Mouse (Mus musculus) forelimb bud, embryonic 11.5 days (tissue): ENCODE results near the gene Amacr.

Source experiments
- DNase-seq: peaks from one replicate; pipeline ENCODE4 v3.0.0-alpha.2; 2012; ENCODE audit warnings: low read depth, low spot score

The Amacr gene

DNA sequence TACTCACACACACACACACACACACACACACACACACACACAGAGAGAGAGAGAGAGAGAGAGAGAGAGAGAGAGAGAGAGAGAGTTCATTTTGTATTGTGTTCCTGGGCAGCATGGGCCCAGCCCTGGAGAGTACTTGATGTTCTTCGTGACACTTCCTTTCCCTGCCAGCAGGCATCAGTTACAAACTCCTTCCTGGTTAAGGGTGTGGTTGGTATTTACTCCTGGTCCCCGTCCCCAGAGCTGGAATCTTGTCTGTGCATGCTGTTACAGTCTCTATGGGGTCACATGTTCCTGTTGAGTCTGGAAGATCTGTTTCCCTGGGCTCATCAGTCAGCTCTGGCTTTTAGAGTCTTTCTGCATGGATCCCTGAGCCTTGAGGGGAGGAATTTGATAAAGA is 8.9 kb downstream of the Amacr start:
- no peak for DNase-seq

DNA sequence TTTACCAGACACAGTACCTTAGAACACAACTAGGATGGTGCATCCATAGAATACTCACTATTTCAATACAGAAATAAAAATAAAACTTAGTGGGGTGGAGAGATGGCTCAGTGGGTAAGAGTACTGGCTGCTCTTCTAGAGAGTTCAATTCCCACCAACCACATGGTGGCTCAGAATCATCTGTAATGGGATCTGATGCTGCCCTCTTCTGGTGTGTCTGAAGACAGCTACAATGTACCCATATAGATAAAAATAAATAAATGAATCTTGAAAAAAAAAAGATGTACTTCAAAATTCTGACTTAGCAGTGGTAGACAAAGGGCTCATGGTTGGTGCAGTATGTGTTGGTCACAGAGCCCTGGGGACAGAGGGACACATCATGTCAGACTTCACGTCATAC is 10.0 kb downstream of the Amacr start:
- no peak for DNase-seq

DNA sequence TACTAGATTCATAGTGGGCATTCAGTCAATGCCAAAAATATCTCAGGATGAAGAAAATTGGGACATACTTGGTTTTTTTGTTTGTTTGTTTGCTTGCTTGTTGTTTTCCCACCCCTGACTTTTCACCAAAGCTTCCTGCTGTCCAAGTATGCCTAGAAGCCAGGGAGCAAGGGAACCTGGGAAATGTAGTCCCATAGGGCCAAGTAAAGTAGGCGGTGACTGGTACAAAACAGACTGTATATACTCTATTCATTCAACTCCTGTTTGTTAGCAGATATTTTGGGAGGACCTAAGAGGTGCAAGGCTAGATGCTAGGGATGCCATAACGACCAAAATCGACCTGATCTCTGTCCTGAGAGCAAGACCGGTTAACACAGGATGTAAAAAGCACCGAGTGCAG is 18.3 kb downstream of the Amacr start:
- DNase-seq: peak; percentile 5

DNA sequence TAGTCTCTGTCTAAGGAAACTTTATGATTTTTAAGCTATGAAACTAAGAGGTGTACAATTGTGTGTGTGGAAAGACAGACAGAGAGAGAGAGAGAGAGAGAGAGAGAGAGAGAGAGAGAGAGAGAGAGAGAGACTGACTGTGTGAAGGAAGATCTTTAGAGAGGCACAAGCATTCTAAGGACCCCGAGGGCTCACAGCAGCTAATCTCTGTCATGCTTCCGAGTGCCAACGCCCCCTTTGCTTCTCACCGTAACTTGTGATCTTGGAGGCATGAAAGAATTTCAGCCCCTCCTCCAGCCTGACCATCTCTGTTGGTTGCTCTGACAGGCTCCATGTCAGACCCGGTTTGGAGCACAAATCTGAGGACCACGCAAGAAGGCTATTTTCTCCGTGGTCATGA is 18.9 kb downstream of the Amacr start, which contains the start of gene Slc45a2:
Gene Slc45a2, plus strand, starts transcription at position 301 of the 400 bp plus-strand sequence.
- no peak for DNase-seq

DNA sequence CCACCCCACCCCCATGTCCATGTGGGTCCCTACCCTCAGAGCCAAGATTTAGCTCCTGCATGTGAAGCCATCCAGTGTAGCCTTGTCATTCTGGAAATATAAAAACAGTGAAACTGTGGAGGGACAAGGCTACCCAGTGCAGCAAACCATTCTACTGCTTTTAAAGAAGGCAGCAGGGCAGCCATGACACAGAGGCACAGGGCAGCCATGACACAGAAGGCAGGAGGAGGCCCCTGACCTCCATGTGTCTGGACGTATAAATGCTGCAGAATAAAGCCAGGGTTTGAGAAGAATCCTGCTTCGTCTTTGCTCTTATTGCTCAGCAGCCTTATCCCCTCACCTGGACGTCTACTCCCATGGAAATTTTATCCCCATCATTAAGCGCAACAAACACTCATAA is 22.2 kb downstream of the Amacr start:
- DNase-seq: no peak

DNA sequence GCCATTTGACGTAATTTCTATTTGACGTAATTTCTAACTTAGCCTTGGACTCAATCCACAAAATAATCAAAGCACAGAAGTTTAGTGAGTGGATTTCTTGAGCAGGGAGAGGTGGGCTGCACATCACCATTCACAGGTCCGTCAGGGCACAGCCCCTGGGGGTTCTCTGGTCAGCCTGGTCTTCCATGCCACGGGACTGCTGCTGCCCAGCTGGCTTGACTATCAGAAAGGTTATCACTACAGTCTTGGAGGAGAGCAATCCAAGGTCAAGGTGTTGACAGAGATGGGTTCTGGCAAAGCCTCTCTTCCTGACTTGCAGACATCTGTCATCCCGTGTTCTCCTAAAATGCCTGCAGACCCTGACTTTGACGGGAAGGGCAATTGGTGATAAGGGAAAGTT is 23.1 kb downstream of the Amacr start:
- no peak for DNase-seq

DNA sequence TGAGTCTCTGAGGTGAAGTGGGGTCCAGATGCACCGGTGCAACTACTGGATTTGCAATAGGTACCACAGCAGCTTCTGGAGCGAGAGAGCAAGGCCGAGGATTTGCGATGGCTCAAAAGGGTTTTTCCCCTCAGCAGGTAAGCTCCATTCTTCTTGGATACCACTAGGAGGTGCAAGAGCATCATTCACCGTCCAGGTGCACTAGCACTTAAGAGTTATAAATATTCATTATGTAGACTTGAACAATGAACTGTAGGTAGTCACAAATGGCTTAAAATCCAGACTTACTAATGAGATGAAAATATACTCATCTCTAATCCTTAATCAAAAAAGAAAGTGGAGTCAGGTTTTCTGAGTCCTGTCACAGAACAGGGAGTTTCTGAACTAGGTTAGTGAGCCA is 27.2 kb downstream of the Amacr start:
- peak; percentile 35 for DNase-seq

DNA sequence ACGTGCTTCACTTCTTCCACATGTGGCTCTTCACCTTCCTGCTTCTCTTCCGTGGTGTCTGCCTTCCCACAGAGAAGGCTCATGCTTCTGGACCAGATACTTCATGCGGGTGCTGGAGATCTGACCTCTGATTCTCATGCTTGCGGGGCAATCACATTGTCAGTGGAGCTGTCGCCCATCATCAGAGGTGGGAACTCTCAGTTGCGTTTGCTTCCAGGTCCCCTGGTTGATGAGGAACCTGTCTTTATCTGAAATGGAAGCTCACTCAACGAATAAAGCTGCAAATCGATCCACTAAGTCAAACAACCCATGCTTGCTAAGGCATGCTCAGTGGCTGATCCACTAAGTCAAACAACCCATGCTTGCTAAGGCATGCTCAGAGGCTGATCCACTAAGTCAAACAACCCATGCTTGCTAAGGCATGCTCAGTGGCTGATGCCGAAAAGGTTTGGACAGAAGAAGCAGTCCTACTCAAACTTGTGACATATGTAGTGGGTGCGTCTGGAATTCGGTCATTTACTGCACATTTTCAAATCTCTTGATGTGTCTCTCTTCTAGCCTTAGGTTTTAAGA is 29.5 kb downstream of the Amacr start:
- DNase-seq: no peak

DNA sequence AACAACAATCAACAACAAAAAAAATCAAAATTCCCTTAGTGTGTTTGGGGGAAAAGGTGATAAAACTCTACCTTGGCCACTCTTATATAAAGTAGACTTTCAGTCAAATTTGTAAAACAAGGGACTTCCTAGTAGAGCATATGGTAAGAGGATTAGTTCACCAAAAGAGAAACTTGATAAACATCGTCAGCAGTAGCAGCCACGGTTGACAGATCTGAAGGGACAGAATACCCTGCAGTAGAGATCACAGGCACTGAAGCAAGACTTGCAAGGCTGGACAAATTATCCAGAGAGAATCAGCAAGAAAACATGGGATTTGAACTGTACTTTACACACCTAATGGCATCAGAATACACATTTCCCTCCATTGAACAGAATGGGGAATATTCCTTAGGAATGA is 33.4 kb downstream of the Amacr start:
- DNase-seq: no peak

DNA sequence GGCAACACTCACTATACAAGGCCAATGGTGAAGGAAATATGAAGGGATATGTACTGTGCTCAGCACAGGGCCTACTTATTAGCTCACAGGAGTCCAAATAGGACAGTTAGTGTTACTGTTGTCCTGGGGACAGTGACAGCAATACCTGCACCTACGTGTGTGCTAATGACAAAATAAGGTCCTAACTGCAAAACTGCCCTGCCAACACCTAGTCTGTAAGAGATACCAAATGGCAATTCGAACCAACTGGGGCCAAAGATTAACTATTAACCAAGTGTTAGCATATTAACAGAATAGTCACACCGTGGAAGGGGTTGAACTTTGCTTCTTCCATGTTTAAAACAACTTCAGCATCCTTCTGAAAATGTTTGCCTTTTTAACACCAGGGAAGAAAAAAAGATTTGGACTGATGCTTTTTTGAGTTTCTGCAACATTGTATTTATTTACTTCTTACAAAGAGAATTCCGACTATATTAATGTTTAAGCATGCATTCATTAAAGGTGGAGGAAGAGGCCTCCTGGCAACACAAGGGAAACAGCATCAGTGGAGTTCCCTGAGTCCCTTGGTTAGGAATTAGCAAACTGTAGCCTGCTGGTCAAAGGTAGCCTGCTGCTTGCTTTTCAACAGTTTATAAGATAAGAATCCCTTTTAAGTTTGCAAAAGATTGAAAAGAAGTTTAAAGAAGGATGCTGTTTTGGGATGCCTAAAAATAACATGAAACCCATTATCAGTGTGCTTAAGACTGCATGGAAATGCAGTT is 45.4 kb downstream of the Amacr start:
- DNase-seq: no peak

DNA sequence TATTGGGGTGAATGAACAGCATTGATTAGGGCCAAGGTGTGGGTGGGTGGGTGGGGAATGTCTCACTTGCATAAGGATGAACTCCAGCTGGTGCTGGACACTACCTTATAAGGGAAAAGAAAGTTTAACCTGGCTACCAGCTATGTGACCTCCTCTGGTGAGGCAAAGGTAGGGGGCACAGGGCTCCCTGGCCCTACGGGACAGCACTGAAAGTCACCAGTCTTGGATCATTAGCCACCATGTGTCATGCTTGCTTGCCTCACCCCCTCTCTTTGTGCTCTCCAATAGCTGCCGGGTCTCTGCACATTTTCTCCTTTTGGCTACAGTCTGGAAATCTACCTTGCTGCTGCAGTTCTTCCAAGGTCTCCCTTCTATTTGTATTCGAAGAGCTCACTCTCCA is 48.6 kb downstream of the Amacr start:
- no peak for DNase-seq

DNA sequence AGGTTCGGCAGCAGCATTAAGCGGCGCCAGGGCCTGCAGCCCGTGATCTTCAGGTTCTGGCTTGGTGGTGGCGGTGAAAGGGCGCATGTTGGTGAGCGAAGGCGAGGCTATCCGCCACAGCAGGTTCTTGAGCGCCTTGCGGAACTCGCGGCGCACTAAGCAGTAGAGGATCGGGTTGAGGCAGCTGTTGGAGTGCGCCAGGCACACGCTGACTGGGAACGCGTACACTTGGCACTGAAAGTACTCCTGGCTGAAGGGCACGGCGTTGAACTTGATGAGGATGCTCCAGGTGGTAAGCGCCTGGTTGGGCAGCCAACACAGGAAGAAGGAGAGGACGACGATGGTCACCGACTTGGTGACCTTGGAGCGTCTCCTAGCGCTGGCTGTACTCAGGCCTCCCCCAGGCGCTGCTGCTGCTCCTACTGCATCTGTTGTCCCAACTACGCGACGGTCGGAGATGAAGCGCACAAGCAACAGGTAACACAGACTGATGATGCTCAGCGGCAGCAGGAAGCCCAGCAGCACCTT is 54.5 kb downstream of the Amacr start:
- peak; percentile 29 for DNase-seq

DNA sequence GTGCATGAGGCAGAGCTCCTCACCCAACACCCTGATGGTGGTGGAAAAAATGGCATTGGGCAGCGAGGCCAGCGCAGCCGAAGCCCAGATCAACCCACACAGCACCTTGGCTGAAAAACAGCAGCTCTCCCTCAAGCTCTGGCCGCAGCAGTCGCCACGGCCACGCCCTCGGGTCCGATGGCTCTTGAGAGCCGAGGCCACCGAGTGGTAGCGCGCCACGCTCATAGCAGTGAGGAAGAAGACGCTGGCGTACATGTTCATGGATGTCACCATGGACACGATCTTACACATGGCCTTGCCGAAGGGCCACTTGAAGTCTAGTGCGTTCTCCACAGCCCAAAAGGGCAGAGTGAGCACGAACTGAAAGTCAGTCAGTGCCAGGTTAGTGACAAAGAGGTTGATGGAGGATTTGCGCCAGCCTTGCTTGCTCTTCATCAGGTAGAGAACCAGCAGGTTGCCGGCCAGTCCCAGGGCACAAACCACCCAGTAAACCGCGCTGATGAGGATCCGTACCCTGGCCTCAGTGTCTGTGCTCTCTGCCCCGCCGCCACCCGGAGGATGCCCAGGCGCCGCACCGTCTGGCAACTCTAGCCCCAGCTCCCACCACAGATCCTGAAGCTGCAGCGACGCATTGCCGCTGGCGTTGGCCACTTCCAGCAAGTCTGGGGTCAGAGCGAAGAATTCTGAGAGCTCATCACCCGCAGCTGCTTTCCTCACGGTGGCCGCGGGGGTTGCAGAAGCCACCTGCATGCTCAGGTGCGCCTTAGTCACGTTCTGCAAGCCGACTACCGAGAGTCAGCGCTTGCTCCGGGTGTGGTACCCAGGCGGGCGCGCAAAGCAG is 55.2 kb downstream of the Amacr start:
- DNase-seq: peak; percentile 11

DNA sequence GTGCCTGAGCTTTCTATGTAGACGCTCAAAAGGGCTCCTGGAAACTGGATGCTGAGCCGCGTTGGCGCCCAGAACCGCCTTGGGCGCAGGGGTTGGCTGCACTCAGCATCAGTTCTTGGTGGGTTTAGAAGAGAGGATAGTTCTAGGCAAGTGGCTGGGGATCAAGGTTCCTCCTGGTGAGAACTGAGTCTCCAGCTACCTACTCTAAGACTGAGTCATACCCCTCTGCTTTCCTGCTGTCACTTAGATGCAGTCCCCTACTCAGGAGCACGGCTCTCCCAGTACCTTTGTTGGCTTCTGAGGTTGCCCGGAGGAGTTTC is 55.8 kb downstream of the Amacr start:
- no peak for DNase-seq

DNA sequence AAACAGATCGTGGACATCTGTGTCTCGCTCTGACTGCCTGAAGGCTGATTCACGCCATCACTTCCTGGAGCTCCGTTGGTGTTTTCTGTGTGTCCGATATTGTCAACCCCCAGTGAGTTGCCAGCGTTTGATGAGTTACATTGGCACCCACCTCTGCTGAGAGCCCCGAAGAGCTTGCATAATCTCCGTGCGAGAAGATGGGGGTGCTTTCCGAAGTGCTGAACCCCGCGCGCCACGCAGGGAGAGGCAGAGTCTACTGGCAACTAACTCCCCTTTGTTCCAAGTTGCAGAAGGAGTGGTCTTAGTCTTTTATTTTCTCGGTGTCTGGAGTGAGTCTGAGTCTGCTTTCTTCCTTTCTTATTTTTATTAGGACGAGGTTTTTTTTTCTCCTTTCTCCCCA is 56.2 kb downstream of the Amacr start, which contains the start of gene Rxfp3:
Gene Rxfp3, minus strand, starts transcription at position 281 of the 400 bp plus-strand sequence.
- DNase-seq: peak; percentile 11

DNA sequence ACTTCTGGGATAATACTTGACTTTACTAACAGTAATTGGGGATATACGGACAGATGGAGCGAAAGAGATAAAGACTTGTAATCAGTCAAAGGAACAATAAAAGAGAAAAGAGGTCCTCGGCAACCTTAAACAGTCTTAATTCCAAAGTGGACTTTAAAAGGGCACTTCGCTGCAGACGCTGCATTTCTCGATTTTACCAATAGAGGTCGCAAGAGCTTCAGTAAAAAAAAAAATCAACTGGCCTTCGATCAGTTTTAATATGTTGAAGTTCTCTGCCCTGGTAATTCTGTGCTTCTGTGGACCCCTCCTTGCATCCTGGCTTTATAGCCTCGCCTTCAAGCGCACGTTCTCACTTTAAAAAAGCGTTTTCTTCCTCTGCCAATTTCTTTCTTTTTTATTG is 56.9 kb downstream of the Amacr start:
- peak; percentile 80 for DNase-seq

DNA sequence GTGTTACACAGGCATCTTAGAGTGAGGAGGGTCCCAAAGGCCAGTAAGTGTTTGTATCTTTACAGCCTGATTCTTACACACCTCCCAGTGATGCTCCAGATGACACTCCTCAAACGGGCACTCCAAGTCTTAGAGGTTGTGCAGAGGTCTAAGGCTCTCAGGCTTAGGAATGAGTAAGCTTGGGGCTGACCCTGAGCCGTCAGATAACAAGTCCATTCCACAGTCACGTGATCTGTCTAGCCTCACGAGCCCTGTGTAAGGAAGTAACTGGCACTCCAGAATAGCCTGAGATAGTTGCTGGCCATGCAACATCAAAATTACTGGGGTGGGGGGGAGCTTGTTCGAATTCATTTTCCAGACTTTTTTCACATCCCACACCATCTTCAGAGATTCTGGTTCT is 58.5 kb downstream of the Amacr start:
- DNase-seq: no peak

DNA sequence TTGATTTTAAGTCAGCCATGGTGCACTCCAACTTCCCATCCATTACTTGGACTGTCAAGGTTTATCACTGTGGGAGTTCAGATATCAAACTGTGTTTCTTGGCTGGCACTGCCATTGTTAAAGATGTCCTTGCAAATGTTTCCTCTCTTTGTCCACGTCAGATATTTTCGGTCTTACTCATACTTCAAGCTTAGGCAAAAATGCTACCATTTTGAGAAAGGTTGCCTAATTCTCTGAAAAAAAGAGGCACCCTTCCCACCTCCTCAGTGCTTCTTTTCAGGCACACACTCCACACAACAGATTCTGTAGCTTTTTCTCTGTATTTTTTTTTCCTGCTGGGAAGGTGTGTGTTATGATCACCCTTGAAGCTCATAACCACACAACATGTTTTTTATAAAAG is 59.7 kb downstream of the Amacr start:
- no peak for DNase-seq

DNA sequence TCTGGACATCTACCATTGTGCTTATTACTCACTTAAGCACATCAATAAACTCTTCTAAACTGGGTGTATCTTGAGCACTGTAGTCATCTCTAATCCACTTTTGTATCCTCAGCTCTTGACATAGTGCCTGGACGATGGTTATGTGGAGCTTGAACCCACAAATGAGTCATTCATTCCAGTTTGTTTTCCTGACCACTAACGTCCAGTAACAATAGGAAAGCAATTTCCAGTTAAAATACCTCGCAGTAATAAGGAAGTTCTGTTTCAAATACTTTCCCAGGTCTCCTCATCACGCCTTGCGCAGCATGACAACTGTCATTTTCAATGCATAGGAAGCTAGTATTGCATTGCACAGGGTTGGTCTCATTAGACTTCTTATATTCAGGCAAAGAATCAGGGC is 61.3 kb downstream of the Amacr start:
- DNase-seq: no peak
